Mouse (Mus musculus): ENCODE measurements around the gene Hoxb9. TPM values are rescaled to one million over a fixed set of nuclear protein-coding genes. Genes with fewer than 3 reads are reported as not detected.

Hoxb9 gene
- polyA plus RNA-seq, 1 experiment from 2014 or later: not detected

DNA sequence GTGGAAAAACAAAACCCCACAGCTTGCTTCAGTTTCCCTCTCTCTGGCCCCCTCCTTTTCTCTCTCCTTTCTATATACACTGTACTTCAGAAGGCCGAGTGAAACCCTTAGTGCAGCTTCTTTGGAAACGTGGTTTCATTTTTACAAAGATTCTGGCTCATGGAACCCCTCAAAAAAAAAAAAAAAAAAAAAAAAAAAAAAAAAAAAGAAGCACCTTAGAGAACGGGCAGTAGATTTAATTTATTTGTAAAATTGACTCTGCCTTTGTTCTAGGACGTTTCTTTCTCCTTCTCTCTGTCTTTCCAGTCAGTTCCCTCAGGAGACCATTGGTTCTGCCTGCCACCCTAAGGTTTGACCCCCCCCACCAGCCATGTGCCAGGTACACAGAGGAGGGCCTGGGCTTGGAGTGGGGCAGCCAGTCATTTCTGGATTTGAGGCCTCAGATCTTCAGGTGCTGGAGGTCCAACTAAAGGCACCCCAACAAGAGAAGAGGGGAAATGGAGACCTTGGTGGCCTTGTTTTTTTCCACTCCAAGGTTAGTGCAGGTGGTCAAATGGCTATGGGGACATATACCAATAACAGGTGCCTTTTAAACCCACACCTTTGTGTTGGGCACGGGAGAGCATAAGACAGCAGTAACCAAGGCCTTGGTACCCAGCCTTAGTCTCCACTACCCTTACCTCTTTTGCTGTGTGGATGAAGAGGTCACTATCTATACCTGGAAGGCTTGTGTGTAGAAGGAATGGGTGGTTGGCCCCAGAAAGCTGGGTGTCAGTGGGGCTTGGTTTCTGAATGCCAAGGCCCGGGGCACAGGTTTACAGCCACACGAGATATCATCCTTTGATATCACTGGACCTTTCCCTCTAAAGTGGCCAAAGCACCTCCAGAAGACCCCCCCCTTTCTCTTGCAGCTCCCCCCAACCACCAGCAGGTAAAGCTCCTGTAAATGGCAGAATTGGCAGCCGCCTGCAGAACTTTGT lies 9.4 kb downstream of the Hoxb9 start:
- DNase-seq (ENCODE audit: low spot score): no peak
- H3K9ac ChIP-seq (ENCODE audit: low read length): no peak overlapping the region

DNA sequence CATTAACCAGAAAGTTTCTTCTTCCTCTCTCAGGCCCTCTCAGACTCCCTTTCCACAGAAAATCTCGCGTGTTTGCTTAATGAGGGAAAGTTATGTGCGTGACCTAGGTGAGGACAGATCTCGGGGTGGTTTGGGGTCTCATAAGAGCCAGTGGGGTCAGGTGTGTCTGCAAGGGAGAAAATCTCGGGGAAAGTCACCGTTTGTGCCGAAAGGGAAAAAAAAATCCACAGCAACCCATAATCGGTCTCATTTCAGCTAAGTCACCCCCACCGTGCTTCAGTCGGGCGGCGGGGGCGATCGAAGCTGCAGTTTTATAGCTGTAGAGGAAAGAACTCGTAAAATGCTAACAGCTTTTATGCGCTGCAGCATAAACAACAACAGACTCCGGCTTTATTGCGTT lies 10.1 kb downstream of the Hoxb9 start:
- Histone ChIP-seq H3K4me1 (replicated peaks; ENCODE audit: control insufficient read depth, insufficient read depth, low read length) (no peaks in the 10 kb centered on the region; the same call in none of the 2 replicates), H3K4me2 (ENCODE audit: low read depth, low read length, severe bottlenecking) (no peak overlapping the region), H3K27me3 (ENCODE audit: control insufficient read depth, insufficient read depth, low read length) (peaks cover 97% of the 10 kb centered on the region), H3K9ac (ENCODE audit: low read length) (no peak overlapping the region), H3K27ac (ENCODE audit: low read depth, low read length) (no peak overlapping the region), H3K36me3 (ENCODE audit: control insufficient read depth, insufficient read depth, low read length) (no peaks in the 10 kb centered on the region), H3K4me3 (ENCODE audit: low read depth, low read length) (no peak overlapping the region), H3K9me3 (ENCODE audit: control insufficient read depth, low read length) (no peaks in the 10 kb centered on the region)
- ATAC-seq (replicated peaks; ENCODE audit: low FRiP score): no peak
- DNase-seq (ENCODE audit: low spot score): no peak
- 4% methylated on average over 18 of the region's 18 CpGs for WGBS

More for the DNA sequence above, 9.4 kb downstream of the Hoxb9 start:
- Histone ChIP-seq H3K4me1 (replicated peaks; ENCODE audit: control insufficient read depth, insufficient read depth, low read length) (no peaks in the 10 kb centered on the region; the same call in 1 of the 2 replicates), H3K27me3 (ENCODE audit: control insufficient read depth, insufficient read depth, low read length) (peaks cover 97% of the 10 kb centered on the region), H3K27ac (ENCODE audit: low read depth, low read length) (no peak overlapping the region), H3K4me3 (ENCODE audit: low read depth, low read length) (no peak overlapping the region), H3K36me3 (ENCODE audit: control insufficient read depth, insufficient read depth, low read length) (no peaks in the 10 kb centered on the region), H3K4me2 (ENCODE audit: low read depth, low read length, severe bottlenecking) (no peak overlapping the region), H3K9me3 (ENCODE audit: control insufficient read depth, low read length) (no peaks in the 10 kb centered on the region)
- WGBS: 6% methylated on average over 8 of the region's 8 CpGs
- ATAC-seq (replicated peaks; ENCODE audit: low FRiP score): no peak

DNA sequence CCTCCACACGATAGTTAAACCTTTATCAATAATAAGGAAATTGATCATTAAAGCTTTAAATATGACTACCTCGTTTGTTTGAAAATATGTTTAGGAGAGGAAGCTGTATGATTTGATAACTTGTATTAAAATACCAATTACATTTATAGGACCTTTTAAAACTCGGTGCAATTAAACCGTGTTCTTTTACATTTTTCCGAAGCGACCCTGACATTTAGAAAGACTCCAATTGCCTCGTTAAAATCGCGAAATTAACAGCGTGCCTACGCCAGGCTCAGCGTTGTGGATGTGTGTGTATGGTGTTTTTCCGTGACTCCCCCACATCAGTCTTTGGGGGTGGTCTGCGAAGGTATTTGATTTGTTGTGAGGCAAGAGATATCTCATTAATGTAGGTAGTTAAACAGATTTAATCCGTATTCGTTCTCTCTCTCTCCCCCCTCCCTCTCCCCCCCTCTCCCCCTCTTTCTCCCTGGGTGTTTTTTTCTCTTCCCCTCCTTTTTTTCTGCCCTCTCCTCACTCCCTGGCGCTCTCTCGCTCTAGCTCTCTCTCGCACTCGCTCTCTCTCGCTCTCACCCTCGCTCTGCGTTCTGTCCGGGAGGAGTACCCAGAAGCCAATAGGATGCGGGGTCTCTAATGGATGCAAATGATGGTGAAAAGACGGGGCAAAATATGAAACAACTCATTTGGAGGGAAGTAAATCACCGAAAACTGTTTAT lies 10.8 kb downstream of the Hoxb9 start, which contains the start of gene Hoxb8:
Hoxb8 (plus strand) TSS at position 51 of the 716 bp plus-strand sequence.
- WGBS: 1% methylated on average over 27 of the region's 27 CpGs
- H3K9ac ChIP-seq (ENCODE audit: low read length): no peak within 1 kb of the TSS
- no peak within 1 kb of the TSS for H3K4me2 ChIP-seq (ENCODE audit: low read depth, low read length, severe bottlenecking)
- ATAC-seq (replicated peaks; ENCODE audit: low FRiP score) (no peak), DNase-seq (ENCODE audit: low spot score) (no peak)
- H3K4me1 ChIP-seq (replicated peaks; ENCODE audit: control insufficient read depth, insufficient read depth, low read length): no peaks in the 10 kb centered on the region; the same call in none of the 2 replicates
- no peak within 1 kb of the TSS for H3K27ac ChIP-seq (ENCODE audit: low read depth, low read length)
- H3K9me3 ChIP-seq (ENCODE audit: control insufficient read depth, low read length): no peaks in the 10 kb centered on the region
- H3K27me3 ChIP-seq (ENCODE audit: control insufficient read depth, insufficient read depth, low read length): peaks cover 97% of the 10 kb centered on the region
- no peak within 1 kb of the TSS for H3K4me3 ChIP-seq (ENCODE audit: low read depth, low read length)
- no peaks in the 10 kb centered on the region for H3K36me3 ChIP-seq (ENCODE audit: control insufficient read depth, insufficient read depth, low read length)

DNA sequence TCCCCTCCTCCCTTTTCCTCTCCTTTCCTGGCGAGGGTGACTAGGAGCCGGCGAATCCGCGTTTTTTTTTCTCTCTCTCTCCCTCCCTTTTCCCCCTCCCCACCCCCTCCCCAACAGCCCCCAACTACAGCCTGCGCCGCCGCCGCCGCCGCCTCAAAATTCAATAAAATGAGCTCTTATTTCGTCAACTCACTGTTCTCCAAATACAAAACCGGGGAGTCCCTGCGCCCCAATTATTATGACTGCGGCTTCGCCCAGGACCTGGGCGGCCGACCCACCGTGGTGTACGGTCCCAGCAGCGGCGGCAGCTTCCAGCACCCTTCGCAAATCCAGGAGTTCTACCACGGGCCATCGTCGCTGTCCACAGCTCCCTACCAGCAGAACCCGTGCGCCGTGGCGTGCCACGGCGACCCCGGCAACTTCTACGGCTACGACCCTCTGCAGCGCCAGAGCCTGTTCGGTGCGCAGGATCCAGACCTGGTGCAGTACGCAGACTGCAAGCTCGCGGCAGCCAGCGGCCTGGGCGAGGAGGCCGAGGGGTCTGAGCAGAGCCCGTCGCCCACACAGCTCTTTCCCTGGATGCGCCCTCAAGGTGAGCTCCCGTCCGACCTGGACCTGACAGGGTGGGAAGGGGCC lies 11.7 kb downstream of the Hoxb9 start:
- under 1% methylated on average over 45 of the region's 49 CpGs for WGBS
- H3K4me2 ChIP-seq (ENCODE audit: low read depth, low read length, severe bottlenecking): no peak overlapping the region
- peaks cover 97% of the 10 kb centered on the region for H3K27me3 ChIP-seq (ENCODE audit: control insufficient read depth, insufficient read depth, low read length)
- no peaks in the 10 kb centered on the region for H3K36me3 ChIP-seq (ENCODE audit: control insufficient read depth, insufficient read depth, low read length)
- ATAC-seq (replicated peaks; ENCODE audit: low FRiP score) (no peak), DNase-seq (ENCODE audit: low spot score) (peak; percentile 81)
- H3K27ac ChIP-seq (ENCODE audit: low read depth, low read length): no peak overlapping the region
- H3K4me3 ChIP-seq (ENCODE audit: low read depth, low read length): no peak overlapping the region
- H3K4me1 ChIP-seq (replicated peaks; ENCODE audit: control insufficient read depth, insufficient read depth, low read length): no peaks in the 10 kb centered on the region; the same call in none of the 2 replicates
- H3K9ac ChIP-seq (ENCODE audit: low read length): no peak overlapping the region
- no peaks in the 10 kb centered on the region for H3K9me3 ChIP-seq (ENCODE audit: control insufficient read depth, low read length)

DNA sequence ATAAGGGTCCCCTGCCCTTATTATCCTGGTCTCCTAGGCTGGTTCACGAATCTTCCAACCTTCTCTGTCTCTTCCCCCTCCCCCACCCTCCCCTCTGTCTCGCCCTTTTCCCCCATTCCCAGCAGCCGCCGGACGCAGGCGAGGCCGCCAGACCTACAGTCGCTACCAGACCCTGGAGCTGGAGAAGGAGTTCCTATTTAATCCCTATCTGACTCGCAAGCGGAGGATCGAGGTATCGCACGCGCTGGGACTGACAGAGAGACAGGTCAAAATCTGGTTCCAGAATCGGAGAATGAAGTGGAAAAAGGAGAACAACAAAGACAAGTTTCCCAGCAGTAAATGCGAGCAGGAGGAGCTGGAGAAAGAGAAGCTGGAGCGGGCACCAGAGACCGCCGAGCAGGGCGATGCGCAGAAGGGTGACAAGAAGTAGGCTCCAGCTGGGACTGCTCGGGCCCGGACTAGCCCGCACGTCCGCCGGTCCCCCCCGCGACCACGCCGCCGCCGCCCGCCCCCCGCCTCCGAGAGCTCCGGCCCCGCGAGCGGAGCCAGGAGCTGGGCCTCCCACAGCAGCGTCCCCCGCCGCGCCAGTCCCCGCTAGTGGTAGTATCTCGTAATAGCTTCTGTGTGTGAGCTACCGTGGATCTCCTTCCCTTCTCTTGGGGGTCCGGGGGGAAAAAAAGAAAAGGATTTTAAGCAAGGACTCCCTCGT lies 12.9 kb downstream of the Hoxb9 start:
- H3K4me1 ChIP-seq (replicated peaks; ENCODE audit: control insufficient read depth, insufficient read depth, low read length): no peaks in the 10 kb centered on the region; the same call in none of the 2 replicates
- H3K4me2 ChIP-seq (ENCODE audit: low read depth, low read length, severe bottlenecking): peak overlapping the region; percentile 34; the same call in 1 of the 2 replicates
- ATAC-seq (replicated peaks; ENCODE audit: low FRiP score) (no peak), DNase-seq (ENCODE audit: low spot score) (peak; percentile 71)
- H3K36me3 ChIP-seq (ENCODE audit: control insufficient read depth, insufficient read depth, low read length): no peaks in the 10 kb centered on the region
- no peaks in the 10 kb centered on the region for H3K9me3 ChIP-seq (ENCODE audit: control insufficient read depth, low read length)
- WGBS: under 1% methylated on average over 49 of the region's 49 CpGs
- peaks cover 99% of the 10 kb centered on the region for H3K27me3 ChIP-seq (ENCODE audit: control insufficient read depth, insufficient read depth, low read length)
- no peak overlapping the region for H3K9ac ChIP-seq (ENCODE audit: low read length)
- H3K27ac ChIP-seq (ENCODE audit: low read depth, low read length): no peak overlapping the region
- peak overlapping the region; percentile 13; the same call in 1 of the 2 replicates for H3K4me3 ChIP-seq (ENCODE audit: low read depth, low read length)

DNA sequence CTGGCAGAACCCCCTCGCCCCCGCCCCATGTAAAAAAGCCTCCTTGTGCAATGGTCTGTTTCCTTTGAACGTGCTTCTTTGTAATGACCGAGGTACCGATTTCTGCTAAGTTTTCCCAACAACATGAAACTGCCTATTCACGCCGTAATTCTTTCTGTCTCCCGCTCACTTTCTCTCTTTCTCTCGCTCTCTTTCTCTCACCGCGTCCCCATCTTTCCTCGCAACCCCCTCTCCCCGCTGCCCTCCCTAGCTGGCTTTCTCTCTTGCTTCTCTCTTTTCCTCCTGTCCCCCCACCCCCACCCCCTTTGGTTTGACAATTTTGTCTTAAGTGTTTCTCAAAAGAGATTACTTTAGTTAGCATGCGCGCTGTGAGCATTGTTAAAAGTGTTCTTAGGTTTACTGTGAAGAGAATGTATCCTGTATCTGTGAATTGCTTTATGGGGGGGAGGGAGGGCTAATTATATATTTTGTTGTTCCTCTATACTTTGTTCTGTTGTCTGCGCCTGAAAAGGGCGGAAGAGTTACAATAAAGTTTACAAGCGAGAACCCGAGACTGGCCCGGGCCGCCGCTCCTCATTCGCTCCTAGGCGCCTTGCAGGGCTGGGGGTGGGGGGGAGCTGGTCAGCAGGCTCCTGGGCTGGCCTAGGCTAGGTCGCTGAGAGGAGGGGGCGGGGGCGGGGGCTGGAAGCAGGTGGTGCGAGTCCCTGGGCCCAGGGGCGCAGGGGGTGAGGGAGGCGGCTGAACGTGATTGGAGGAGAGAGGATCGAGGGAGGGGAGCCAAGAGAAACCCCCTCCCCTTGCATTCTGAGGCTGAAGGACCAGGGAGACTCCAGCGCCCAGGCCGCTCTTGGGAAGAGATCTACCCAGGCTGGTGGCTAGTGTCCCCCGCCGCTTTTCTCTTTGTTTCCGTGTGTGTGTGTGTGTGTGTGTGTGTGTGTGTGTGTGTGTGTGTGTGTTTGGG lies 13.8 kb downstream of the Hoxb9 start:
- H3K36me3 ChIP-seq (ENCODE audit: control insufficient read depth, insufficient read depth, low read length): no peaks in the 10 kb centered on the region
- no peak overlapping the region for H3K4me2 ChIP-seq (ENCODE audit: low read depth, low read length, severe bottlenecking)
- H3K4me1 ChIP-seq (replicated peaks; ENCODE audit: control insufficient read depth, insufficient read depth, low read length): no peaks in the 10 kb centered on the region; the same call in none of the 2 replicates
- peaks cover 99% of the 10 kb centered on the region for H3K27me3 ChIP-seq (ENCODE audit: control insufficient read depth, insufficient read depth, low read length)
- ATAC-seq (replicated peaks; ENCODE audit: low FRiP score): no peak
- H3K27ac ChIP-seq (ENCODE audit: low read depth, low read length): no peak overlapping the region
- under 1% methylated on average over 31 of the region's 37 CpGs for WGBS
- H3K9ac ChIP-seq (ENCODE audit: low read length): no peak overlapping the region
- H3K9me3 ChIP-seq (ENCODE audit: control insufficient read depth, low read length): no peaks in the 10 kb centered on the region
- H3K4me3 ChIP-seq (ENCODE audit: low read depth, low read length): no peak overlapping the region
- DNase-seq (ENCODE audit: low spot score): no peak

All from forebrain, embryonic 11.5 days (tissue).